In the genomic region with DNA sequence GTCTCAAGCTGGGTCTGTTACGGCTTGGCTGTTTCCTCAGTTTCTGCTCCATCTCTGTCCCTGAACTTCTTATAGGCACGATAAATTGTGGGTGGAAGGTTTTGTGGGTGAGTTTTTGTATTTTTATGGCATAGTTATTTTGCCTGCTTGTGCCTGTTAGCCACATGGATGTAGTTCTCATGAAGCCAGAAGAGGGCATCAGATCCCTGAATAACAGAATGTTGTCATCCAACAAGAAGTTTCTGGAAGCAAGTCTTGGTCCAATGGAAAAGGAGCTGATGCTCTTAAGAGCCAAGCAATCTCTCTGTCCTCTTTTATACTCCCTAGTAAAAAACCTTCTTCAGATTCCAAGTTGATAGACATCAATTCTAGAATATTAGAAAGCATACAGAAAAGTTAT, we compare ENCODE assay signal across 8 mouse cellular contexts. TPM values are rescaled to one million over a fixed set of nuclear protein-coding genes. Genes with fewer than 3 reads are reported as not detected.
A peak's percentile ranks its signal among the peaks of the same experiment; 100 is the strongest.
DNase-seq lines count a peak whose midpoint lies in the region; ATAC-seq and TF ChIP-seq lines count a peak whose summit lies in the region.
"Had no signal": no experiment of that assay in that cellular context is flagged by ENCODE, and none has a peak within 500 bp of the region (broad histone marks: within the 10 kb centered on the region; RNA-seq: fewer than 3 reads in every experiment).

No protein-coding gene starts in this region.

- H3K36me3 ChIP-seq in heart, postnatal 0 days (replicated peaks; ENCODE audit: control insufficient read depth, insufficient read depth, low read length): no peaks in the 10 kb centered on the region
- no peaks in the 10 kb centered on the region for H3K36me3 ChIP-seq in lung, postnatal 0 days (ENCODE audit: insufficient read depth, low read length)
- no peaks in the 10 kb centered on the region for H3K36me3 ChIP-seq in stomach, postnatal 0 days (ENCODE audit: control insufficient read depth, insufficient read depth, low read length)
- H3K36me3 ChIP-seq: limb, embryonic 15.5 days had no signal

- DNase-seq in heart, postnatal 0 days (ENCODE audit: low spot score): peak; percentile 16
- DNase-seq in heart, postnatal 25 days (ENCODE audit: low spot score): no peak
- peak; percentile 46 for DNase-seq in lung, postnatal 0 days (ENCODE audit: low spot score)
- no peak for DNase-seq in lung, adult 2 months
- DNase-seq in fibroblast of lung, adult 2 months (ENCODE audit: low read depth): peak; percentile 6
- DNase-seq in stomach, postnatal 0 days (ENCODE audit: low spot score): no peak
- no peak for DNase-seq in spleen, postnatal 10 days (ENCODE audit: low spot score in 2 of 2)

- no peaks in the 10 kb centered on the region for H3K4me1 ChIP-seq in heart, postnatal 0 days (ENCODE audit: control insufficient read depth, insufficient read depth)
- H3K4me1 ChIP-seq in lung, postnatal 0 days (ENCODE audit: insufficient read depth, low read depth, low read length): no peaks in the 10 kb centered on the region
- no peaks in the 10 kb centered on the region; the same call in 1 of the 2 replicates for H3K4me1 ChIP-seq in lung, adult 2 months (ENCODE audit: control insufficient read depth, insufficient read depth, low read length)
- H3K4me1 ChIP-seq in stomach, postnatal 0 days (replicated peaks; ENCODE audit: control insufficient read depth, insufficient read depth): no peaks in the 10 kb centered on the region
- H3K4me1 ChIP-seq: limb, embryonic 15.5 days had no signal

- peak; percentile 46 for TF ChIP-seq CTCF in heart, postnatal 0 days (IDR thresholded peaks at IDR 0.05; ENCODE audit: low read depth)
- peak; percentile 62 for TF ChIP-seq CTCF in lung, postnatal 0 days (IDR thresholded peaks at IDR 0.05)
- no peak for TF ChIP-seq CTCF in lung, adult 2 months (IDR thresholded peaks at IDR 0.05; ENCODE audit: insufficient read depth, low read length)
- peak; percentile 71 for TF ChIP-seq CTCF in stomach, postnatal 0 days (IDR thresholded peaks at IDR 0.05; ENCODE audit: low read depth)

- ATAC-seq in heart, postnatal 0 days (ENCODE audit: insufficient read depth, low read depth): no peak
- ATAC-seq in lung, postnatal 0 days: no peak
- ATAC-seq in stomach, postnatal 0 days (ENCODE audit: low FRiP score, low TSS enrichment): no peak

- WGBS in heart, postnatal 0 days: 70% methylated on average over 2 of the region's 2 CpGs
- 79% methylated on average over 2 of the region's 2 CpGs for WGBS in lung, postnatal 0 days
- 82% methylated on average over 2 of the region's 2 CpGs for WGBS in lung, adult 2 months
- WGBS in stomach, postnatal 0 days: 81% methylated on average over 2 of the region's 2 CpGs

- no peak overlapping the region for H3K27ac ChIP-seq in heart, postnatal 0 days (ENCODE audit: low read depth)
- H3K27ac ChIP-seq in lung, postnatal 0 days (ENCODE audit: low read length): no peak overlapping the region
- no peak overlapping the region for H3K27ac ChIP-seq in stomach, postnatal 0 days (replicated peaks)
- H3K27ac ChIP-seq: limb, embryonic 15.5 days had no signal

- H3K27me3 ChIP-seq in heart, postnatal 0 days (ENCODE audit: control insufficient read depth, insufficient read depth, low read length): no peaks in the 10 kb centered on the region
- no peaks in the 10 kb centered on the region for H3K27me3 ChIP-seq in lung, postnatal 0 days (replicated peaks; ENCODE audit: insufficient read depth, low read length)
- no peaks in the 10 kb centered on the region for H3K27me3 ChIP-seq in stomach, postnatal 0 days (ENCODE audit: control insufficient read depth, insufficient read depth, low read length)
- H3K27me3 ChIP-seq: limb, embryonic 15.5 days had no signal

- H3K4me2 ChIP-seq in heart, postnatal 0 days (ENCODE audit: low read depth, low read length): no peak overlapping the region
- H3K4me2 ChIP-seq in lung, postnatal 0 days (replicated peaks; ENCODE audit: low read depth, low read length): no peak overlapping the region
- H3K4me2 ChIP-seq in stomach, postnatal 0 days (replicated peaks; ENCODE audit: low read depth): no peak overlapping the region
- H3K4me2 ChIP-seq: limb, embryonic 15.5 days had no signal

- intact Hi-C loops in heart, postnatal 25 days (cut with DNase I): loop anchor here (1.0 kb wide), 1 partner anchor 93 kb away; no protein-coding TSS in a partner anchor

- TF ChIP-seq POLR2A in lung, adult 2 months (IDR thresholded peaks at IDR 0.05; ENCODE audit: borderline replicate concordance, extremely low read depth, low read depth, low read length): no peak

- no peak overlapping the region for H3K9ac ChIP-seq in heart, postnatal 0 days (replicated peaks; ENCODE audit: low read depth, low read length)
- H3K9ac ChIP-seq in lung, postnatal 0 days (replicated peaks; ENCODE audit: low read depth): no peak overlapping the region
- no peak overlapping the region for H3K9ac ChIP-seq in stomach, postnatal 0 days (ENCODE audit: low read length)
- H3K9ac ChIP-seq: limb, embryonic 15.5 days had no signal

- TF ChIP-seq EP300 in heart, postnatal 0 days (IDR thresholded peaks at IDR 0.05; ENCODE audit: low read depth): no peak
- TF ChIP-seq EP300 in lung, postnatal 0 days (IDR thresholded peaks at IDR 0.05): no peak
- no peak for TF ChIP-seq EP300 in stomach, postnatal 0 days (optimal IDR thresholded peaks at IDR 0.05)

- no peaks in the 10 kb centered on the region for H3K9me3 ChIP-seq in heart, postnatal 0 days (replicated peaks; ENCODE audit: control insufficient read depth, low read length)
- no peaks in the 10 kb centered on the region for H3K9me3 ChIP-seq in lung, postnatal 0 days (ENCODE audit: low read length)
- no peaks in the 10 kb centered on the region for H3K9me3 ChIP-seq in stomach, postnatal 0 days (ENCODE audit: control insufficient read depth, low read length)
- H3K9me3 ChIP-seq: limb, embryonic 15.5 days had no signal

- H3K4me3 ChIP-seq in heart, postnatal 0 days (ENCODE audit: low read depth, low read length): no peak overlapping the region
- H3K4me3 ChIP-seq in lung, postnatal 0 days (ENCODE audit: low read depth, low read length): no peak overlapping the region
- no peak overlapping the region for H3K4me3 ChIP-seq in lung, adult 2 months (replicated peaks; ENCODE audit: extremely low read depth, low read depth, low read length)
- no peak overlapping the region for H3K4me3 ChIP-seq in stomach, postnatal 0 days (ENCODE audit: low read depth, low read length)
- H3K4me3 ChIP-seq: limb, embryonic 15.5 days had no signal

RNA-seq across cellular contexts. Expression of a gene that starts 2.8 kb away (rescaled TPM):
- 0.46 TPM in 1 of 2 replicates, not detected in the other for total RNA-seq in heart, postnatal 0 days (2014; rRNA removed; ENCODE audit: low replicate concordance)
- polyA plus RNA-seq in heart, postnatal 0 days (2015; fragmentation: Nextera tagmentation; extraction: Ambion mirVana): 1.6 and 1.7 TPM in 2 replicates
- 1 to 10 TPM in 1 of 2 experiments, under 1 TPM in 1; 0.86 to 1.1 TPM for total RNA-seq in heart, postnatal 25 days (2021)
- polyA plus RNA-seq in lung, postnatal 0 days (2015; fragmentation: Nextera tagmentation; extraction: Ambion mirVana): 7.3 and 7.9 TPM in 2 replicates
- 1.7 and 2.9 TPM in 2 replicates for polyA plus RNA-seq in lung, adult 2 months (2012; rRNA removed)
- polyA plus RNA-seq in stomach, postnatal 0 days (2015; fragmentation: Nextera tagmentation; extraction: Ambion mirVana): 98.4 and 105 TPM in 2 replicates

RNA-seq across cellular contexts. Expression of a gene that starts 37.7 kb away (rescaled TPM):
- total RNA-seq in heart, postnatal 0 days (2014; rRNA removed; ENCODE audit: low replicate concordance): 0.69 and 7.6 TPM in 2 replicates
- polyA plus RNA-seq in heart, postnatal 0 days (2015; fragmentation: Nextera tagmentation; extraction: Ambion mirVana): 0.12 and 0.86 TPM in 2 replicates
- not detected for total RNA-seq in heart, postnatal 25 days (2021)
- 0.37 and 1.0 TPM in 2 replicates for polyA plus RNA-seq in lung, postnatal 0 days (2015; fragmentation: Nextera tagmentation; extraction: Ambion mirVana)
- polyA plus RNA-seq in lung, adult 2 months (2012; rRNA removed): 0.38 TPM in 1 of 2 replicates, not detected in the other
- polyA plus RNA-seq in stomach, postnatal 0 days (2015; fragmentation: Nextera tagmentation; extraction: Ambion mirVana): 0.21 TPM in 2 replicates

RNA-seq across cellular contexts. Expression of a gene that starts 40.3 kb away (rescaled TPM):
- 0.04 and 1.6 TPM in 2 replicates for total RNA-seq in heart, postnatal 0 days (2014; rRNA removed; ENCODE audit: low replicate concordance)
- polyA plus RNA-seq in heart, postnatal 0 days (2015; fragmentation: Nextera tagmentation; extraction: Ambion mirVana): 1.3 and 1.4 TPM in 2 replicates
- total RNA-seq in heart, postnatal 25 days (2021): 1 to 10 TPM; 1.5 to 1.7 TPM
- 13.9 and 15.0 TPM in 2 replicates for polyA plus RNA-seq in lung, postnatal 0 days (2015; fragmentation: Nextera tagmentation; extraction: Ambion mirVana)
- 1.2 and 1.3 TPM in 2 replicates for polyA plus RNA-seq in lung, adult 2 months (2012; rRNA removed)
- polyA plus RNA-seq in stomach, postnatal 0 days (2015; fragmentation: Nextera tagmentation; extraction: Ambion mirVana): 65.8 and 72.8 TPM in 2 replicates

Comparison
In these comparisons a context has a peak if more than half of its experiments do, and no peak if none do; other contexts are left out.
1. DNase-seq: peak in heart, postnatal 0 days (single experiment), lung, postnatal 0 days (single experiment) and fibroblast of lung, adult 2 months (single experiment); none in heart, postnatal 25 days (single experiment), lung, adult 2 months (single experiment), stomach, postnatal 0 days (single experiment) and spleen, postnatal 10 days (0 of 2).
2. RNA of a gene that starts 2.8 kb away (polyA plus RNA-seq): 98.4 to 105 TPM in stomach, postnatal 0 days; 7.3 to 7.9 TPM in lung, postnatal 0 days, 1.7 to 2.9 TPM in lung, adult 2 months and 1.6 to 1.7 TPM in heart, postnatal 0 days; every median in the first group is over 10 times any median in the second.